Mouse (Mus musculus): ENCODE data around the gene Fth1. TPM values are rescaled to one million over a fixed set of nuclear protein-coding genes. Genes with fewer than 3 reads are reported as not detected.
A peak's percentile ranks its signal among the peaks of the same experiment; 100 is the strongest.

Fth1 gene
- polyA plus RNA-seq, 1 experiment from 2014 or later, result 1,616 TPM

DNA sequence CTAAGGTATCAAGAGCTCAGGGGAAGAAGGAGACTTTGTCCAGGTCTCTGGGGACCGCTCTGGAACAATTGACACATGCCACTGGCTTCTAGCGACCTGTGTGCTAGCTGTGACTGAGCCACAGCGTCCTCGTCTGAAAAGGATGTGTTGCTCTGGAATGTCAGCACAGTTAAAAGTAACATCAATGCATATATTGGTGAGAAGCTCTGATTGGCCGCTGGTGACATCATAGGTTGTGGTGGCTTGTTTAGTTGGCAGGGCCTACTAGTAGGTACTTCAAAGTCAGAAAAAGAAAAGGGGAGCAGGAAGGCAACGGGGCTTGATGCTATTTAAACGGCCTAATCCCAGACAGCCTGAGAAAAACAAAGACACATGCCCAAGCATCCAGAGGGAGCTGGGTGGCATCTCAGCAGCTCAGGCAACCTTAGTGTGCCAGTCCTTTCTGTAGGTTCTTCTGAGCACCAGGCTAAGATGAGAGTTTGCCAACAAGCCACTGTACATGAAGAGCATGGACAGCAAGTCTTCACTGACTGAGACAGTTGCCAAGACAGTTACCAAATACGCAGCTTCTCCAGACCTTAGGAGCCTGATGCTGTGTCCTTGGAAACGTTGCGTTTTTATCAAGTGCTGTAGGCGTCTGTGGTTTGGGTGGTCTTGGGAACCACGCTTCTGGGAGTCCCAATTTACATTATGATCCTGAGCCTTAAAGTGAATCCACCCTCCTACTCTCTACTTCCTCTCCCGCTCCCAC lies 18.5 kb downstream of the Fth1 start:
- Histone ChIP-seq H3K4me2 (no peak overlapping the region), H3K9ac (no peak overlapping the region), H3K9me3 (no peaks in the 10 kb centered on the region), H3K27me3 (no peaks in the 10 kb centered on the region), H3K4me1 (replicated peaks) (no peaks in the 10 kb centered on the region), H3K36me3 (no peaks in the 10 kb centered on the region), H3K4me3 (no peak overlapping the region), H3K27ac (replicated peaks) (no peak overlapping the region)
- whole genome bisulfite sequencing, result 71% methylated on average over 13 of the region's 13 CpGs
- no peak for ATAC-seq (ENCODE audit: low read depth)

DNA sequence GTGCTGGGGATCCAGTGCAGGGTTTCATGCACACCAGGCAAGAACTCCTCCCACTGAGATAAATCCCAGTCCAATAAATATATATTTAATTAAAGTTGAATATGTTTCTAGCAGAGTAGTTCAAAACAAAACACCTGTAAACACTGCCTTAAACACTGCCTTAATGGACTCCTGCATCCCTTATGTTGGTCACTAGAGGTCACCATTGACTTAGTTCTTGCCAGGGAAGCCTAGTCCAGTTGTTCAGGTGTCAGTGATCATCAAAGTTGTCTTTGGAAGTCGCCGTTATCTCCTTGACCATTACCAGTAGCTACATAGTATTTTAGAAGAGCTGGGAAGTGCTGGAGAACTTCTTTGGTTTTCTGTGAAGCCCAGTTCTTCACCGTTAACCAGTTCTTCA lies 19.9 kb downstream of the Fth1 start:
- no peaks in the 10 kb centered on the region for H3K36me3 ChIP-seq
- no peak overlapping the region for H3K27ac ChIP-seq (replicated peaks)
- H3K27me3 ChIP-seq, result no peaks in the 10 kb centered on the region
- no peak overlapping the region for H3K9ac ChIP-seq
- H3K9me3 ChIP-seq, result no peaks in the 10 kb centered on the region
- 25% methylated on average over 3 of the region's 3 CpGs for WGBS
- ATAC-seq (ENCODE audit: low read depth), result 0 out of 2 replicates have a peak, but pooled peaks have one; percentile 47
- H3K4me3 ChIP-seq, result no peak overlapping the region
- H3K4me2 ChIP-seq, result no peak overlapping the region
- no peaks in the 10 kb centered on the region for H3K4me1 ChIP-seq (replicated peaks)

DNA sequence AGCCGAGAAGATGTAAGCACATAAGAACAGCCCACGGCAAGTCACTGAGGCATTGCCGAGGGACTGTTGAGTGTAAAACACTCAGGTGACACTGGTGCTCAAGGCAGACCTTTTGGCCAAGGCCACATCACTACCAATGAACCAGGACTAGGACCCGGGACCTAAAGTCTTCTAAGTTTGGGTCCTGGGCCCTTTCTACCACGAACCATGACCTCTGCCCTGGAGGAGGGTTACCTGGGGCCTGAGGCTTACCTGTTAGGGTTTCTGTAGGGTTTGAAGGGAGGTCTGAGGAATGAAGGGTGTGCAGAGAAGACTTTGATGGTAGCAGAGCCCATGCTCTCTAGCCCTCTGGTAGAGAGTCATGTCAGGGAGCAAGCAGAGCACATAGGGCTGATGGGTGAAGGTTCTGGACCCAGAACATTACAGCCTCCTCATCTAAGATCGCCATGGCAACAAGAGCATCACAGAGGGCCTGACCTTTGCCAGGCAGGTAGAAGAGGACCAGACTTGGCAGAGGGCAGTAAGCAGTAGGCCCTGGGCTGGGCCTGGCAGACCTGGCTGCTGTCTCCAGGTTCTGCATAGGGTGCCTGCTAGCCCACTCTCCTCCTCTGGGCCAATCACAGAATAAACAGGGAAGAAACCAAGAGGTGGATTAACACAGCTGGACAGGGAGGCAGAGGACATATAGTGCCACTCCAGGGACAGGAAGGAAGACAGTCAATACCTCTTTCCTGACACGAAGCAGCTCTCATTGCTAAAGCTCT lies 21.0 kb downstream of the Fth1 start, which contains the start of the genes Best1 and Rab3il1:
Gene Best1, minus strand, starts transcription at position 428 of the 764 bp plus-strand sequence.
Gene Rab3il1, plus strand, starts transcription at position 464 of the 764 bp plus-strand sequence.
- H3K4me3 ChIP-seq, result no peak within 1 kb of the TSS
- H3K9ac ChIP-seq, result no peak within 1 kb of the TSS
- H3K36me3 ChIP-seq, result no peaks in the 10 kb centered on the region

DNA sequence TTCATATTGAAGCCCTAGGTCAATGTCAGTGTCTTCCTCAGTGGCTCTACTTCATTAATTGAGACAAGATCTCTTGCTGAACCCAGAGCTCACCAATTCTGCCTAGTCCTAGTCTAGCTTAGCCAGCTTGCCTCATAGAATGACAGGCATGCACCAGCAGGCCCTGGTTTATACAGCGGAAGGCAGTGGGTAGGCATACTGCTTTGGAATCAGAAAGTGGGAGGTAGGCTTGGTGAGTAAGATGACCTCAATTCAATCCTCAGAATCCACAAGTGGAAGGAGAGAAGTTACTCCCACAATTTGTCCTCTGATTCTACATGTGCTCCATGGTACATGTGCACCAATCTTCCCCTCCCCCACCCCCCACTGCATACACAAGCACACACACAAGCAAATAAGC lies 23.3 kb downstream of the Fth1 start:
- WGBS, result 100% methylated on average over 1 of the region's 1 CpGs
- no peak for ATAC-seq (ENCODE audit: low read depth)
- Histone ChIP-seq H3K9me3 (no peaks in the 10 kb centered on the region), H3K4me3 (no peak overlapping the region), H3K4me2 (no peak overlapping the region), H3K4me1 (replicated peaks) (no peaks in the 10 kb centered on the region), H3K27me3 (no peaks in the 10 kb centered on the region), H3K27ac (replicated peaks) (no peak overlapping the region), H3K36me3 (no peaks in the 10 kb centered on the region), H3K9ac (no peak overlapping the region)

More for the DNA sequence above, 21.0 kb downstream of the Fth1 start, which contains the start of the genes Best1 and Rab3il1:
- Histone ChIP-seq H3K27me3 (no peaks in the 10 kb centered on the region), H3K27ac (replicated peaks) (no peak within 1 kb of the TSS), H3K4me1 (replicated peaks) (no peaks in the 10 kb centered on the region), H3K9me3 (no peaks in the 10 kb centered on the region), H3K4me2 (no peak within 1 kb of the TSS)
- 83% methylated on average over 7 of the region's 7 CpGs for WGBS
- no peak for ATAC-seq (ENCODE audit: low read depth)

DNA sequence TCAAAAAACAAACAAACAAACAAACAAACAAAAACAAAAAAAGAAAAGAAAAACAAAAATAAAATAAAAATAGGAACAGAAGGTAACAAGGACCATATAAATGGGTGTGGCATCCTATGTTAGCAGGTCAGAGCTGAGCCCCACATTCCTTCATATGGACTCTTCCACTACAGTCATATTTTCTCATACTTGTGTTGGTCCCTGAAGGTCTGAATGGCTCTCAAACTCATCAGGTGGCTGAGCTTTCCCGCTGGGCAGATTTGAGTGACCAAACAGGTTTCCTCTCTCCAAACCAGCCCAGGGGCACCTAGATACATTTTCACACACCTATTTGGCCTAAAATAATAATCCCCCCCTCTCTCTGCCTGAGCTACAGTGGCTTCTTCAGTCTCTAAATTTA lies 31.0 kb downstream of the Fth1 start:
- Histone ChIP-seq H3K4me1 (replicated peaks) (no peaks in the 10 kb centered on the region), H3K4me2 (no peak overlapping the region), H3K27ac (replicated peaks) (no peak overlapping the region), H3K36me3 (no peaks in the 10 kb centered on the region), H3K9ac (no peak overlapping the region), H3K27me3 (no peaks in the 10 kb centered on the region), H3K9me3 (no peaks in the 10 kb centered on the region), H3K4me3 (no peak overlapping the region)
- WGBS, result 81% methylated on average over 1 of the region's 1 CpGs
- ATAC-seq (ENCODE audit: low read depth), result no peak

DNA sequence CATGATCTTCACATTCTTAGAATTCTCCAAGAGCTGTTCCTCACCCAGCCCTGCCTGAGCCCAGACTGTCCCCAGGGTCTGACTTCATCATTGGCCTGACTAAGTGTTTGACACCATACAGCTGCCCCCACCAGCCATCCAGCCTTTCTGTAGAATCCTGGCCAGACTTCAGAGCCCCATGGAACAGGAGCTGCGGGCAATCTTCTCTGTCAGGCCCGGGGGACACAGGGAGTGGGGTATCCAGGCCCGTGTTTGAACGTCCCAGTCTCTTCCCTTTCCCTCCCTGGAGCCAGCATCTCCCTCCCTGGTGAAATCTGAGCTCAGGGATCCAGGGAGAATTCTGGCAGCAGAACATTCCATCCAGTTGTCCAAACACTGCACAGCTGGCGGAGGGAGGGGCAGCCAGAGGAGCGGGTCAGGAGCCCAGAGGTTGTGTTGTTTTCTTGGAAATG lies 32.5 kb downstream of the Fth1 start:
- Histone ChIP-seq H3K9me3 (no peaks in the 10 kb centered on the region), H3K4me3 (no peak overlapping the region), H3K27me3 (no peaks in the 10 kb centered on the region), H3K36me3 (no peaks in the 10 kb centered on the region), H3K4me1 (replicated peaks) (peaks cover 5% of the 10 kb centered on the region), H3K27ac (replicated peaks) (peak overlapping the region; percentile 56), H3K4me2 (no peak overlapping the region), H3K9ac (no peak overlapping the region; the same call in 1 of the 2 replicates)
- ATAC-seq (ENCODE audit: low read depth), result no peak
- WGBS, result 44% methylated on average over 6 of the region's 6 CpGs

DNA sequence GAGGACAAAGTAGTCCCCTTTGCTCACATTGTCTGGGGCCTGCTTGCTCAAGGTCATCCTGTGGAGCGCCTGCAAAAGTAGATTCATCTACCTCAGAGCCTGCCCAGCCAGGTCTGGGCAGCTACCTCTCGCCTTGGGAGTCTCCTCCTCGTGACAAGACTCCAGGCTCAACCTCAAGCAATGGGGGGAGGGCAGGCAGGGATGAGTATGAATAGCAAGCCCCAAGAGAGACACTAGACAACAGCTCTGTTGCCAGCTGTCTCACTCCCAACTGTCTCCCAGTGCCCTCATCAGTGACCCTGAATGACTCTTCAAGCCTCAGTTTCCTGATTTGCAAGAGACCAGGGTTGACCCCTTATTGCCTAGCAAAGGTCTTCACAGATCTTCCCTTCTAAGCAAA lies 33.0 kb downstream of the Fth1 start:
- Histone ChIP-seq H3K36me3 (no peaks in the 10 kb centered on the region), H3K27ac (replicated peaks) (peak overlapping the region; percentile 56), H3K9ac (no peak overlapping the region), H3K9me3 (no peaks in the 10 kb centered on the region), H3K4me2 (no peak overlapping the region), H3K4me3 (no peak overlapping the region), H3K27me3 (no peaks in the 10 kb centered on the region), H3K4me1 (replicated peaks) (peaks cover 6% of the 10 kb centered on the region)
- no peak for ATAC-seq (ENCODE audit: low read depth)
- WGBS, result 60% methylated on average over 3 of the region's 3 CpGs

DNA sequence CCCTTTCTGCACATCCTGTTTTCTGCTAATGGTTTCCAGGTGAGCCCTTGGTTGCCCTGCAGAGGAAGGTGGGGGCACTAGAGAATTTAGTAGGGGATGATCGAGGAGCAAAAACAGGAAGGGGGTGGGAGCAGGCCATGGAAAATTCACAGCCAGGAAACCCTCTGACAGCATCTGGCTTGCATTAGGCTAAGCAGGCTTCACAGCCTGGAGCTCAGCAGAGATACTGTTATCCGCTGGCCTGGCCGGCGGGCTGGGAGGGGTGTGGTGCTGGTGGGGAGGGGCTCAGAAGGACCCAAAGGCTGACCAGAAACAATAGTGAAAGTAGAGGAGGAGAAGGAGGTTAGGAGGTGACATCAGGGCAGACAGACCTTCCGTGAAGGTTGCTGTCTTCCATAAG lies 33.5 kb downstream of the Fth1 start:
- 0 out of 2 replicates have a peak, but pooled peaks cover 1% of the 10 kb centered on the region for H3K27me3 ChIP-seq
- H3K27ac ChIP-seq (replicated peaks), result peak overlapping the region; percentile 56
- peaks cover 12% of the 10 kb centered on the region for H3K4me1 ChIP-seq (replicated peaks)
- WGBS, result 71% methylated on average over 5 of the region's 5 CpGs
- H3K4me3 ChIP-seq, result no peak overlapping the region
- H3K4me2 ChIP-seq, result no peak overlapping the region
- H3K9me3 ChIP-seq, result no peaks in the 10 kb centered on the region
- H3K36me3 ChIP-seq, result no peaks in the 10 kb centered on the region
- no peak for ATAC-seq (ENCODE audit: low read depth)
- H3K9ac ChIP-seq, result no peak overlapping the region

DNA sequence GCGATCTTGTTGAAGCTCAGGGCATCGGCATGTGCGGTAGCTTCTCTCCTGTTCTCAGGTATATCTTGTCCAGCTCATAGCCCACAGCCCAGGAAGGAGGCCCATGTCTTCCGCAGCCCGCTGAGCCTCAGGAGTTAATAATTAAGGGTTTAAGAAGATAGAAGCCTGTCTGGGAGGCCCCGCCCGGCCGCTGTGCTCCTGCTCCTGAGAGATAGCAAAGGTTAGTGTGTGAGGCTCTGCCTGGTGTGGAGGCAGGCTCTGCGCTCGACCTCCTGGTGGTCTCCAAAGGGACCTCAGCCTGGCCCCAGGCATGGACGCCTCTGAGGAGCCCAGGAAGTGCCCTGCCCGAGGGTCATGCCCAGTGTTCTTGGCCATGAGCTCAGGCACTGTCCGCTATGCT lies 34.4 kb downstream of the Fth1 start:
- Histone ChIP-seq H3K4me2 (no peak overlapping the region), H3K9ac (no peak overlapping the region), H3K36me3 (no peaks in the 10 kb centered on the region), H3K4me1 (replicated peaks) (peaks cover 20% of the 10 kb centered on the region), H3K27me3 (0 out of 2 replicates have a peak, but pooled peaks cover 7% of the 10 kb centered on the region), H3K4me3 (no peak overlapping the region), H3K9me3 (no peaks in the 10 kb centered on the region), H3K27ac (replicated peaks) (no peak overlapping the region)
- ATAC-seq (ENCODE audit: low read depth), result no peak
- WGBS, result 82% methylated on average over 13 of the region's 13 CpGs

DNA sequence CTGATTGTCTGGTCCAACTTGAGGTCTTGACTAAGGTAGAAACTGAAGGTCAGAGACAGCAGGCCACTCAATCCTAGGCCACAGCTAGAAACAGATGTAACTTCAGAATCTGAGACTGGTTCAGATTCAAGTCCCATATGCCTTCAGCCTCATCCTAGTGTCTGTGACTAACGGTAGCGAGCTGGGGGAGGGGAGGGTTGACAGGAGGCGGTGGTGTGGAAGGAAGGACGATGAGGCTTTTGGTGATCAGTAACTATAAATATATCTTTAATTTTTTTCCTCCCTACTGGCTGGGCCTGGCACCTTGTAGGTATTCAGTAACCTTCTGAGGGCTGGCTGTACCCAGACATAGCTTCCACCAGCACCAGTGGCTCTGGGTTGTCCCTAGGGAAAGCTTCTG lies 35.0 kb downstream of the Fth1 start:
- H3K4me2 ChIP-seq, result no peak overlapping the region
- H3K27ac ChIP-seq (replicated peaks), result no peak overlapping the region
- H3K36me3 ChIP-seq, result no peaks in the 10 kb centered on the region
- H3K27me3 ChIP-seq, result 0 out of 2 replicates have a peak, but pooled peaks cover 7% of the 10 kb centered on the region
- H3K4me1 ChIP-seq (replicated peaks), result peaks cover 20% of the 10 kb centered on the region
- no peak overlapping the region for H3K9ac ChIP-seq
- ATAC-seq (ENCODE audit: low read depth), result no peak
- 78% methylated on average over 4 of the region's 4 CpGs for WGBS
- no peaks in the 10 kb centered on the region for H3K9me3 ChIP-seq
- no peak overlapping the region for H3K4me3 ChIP-seq

DNA sequence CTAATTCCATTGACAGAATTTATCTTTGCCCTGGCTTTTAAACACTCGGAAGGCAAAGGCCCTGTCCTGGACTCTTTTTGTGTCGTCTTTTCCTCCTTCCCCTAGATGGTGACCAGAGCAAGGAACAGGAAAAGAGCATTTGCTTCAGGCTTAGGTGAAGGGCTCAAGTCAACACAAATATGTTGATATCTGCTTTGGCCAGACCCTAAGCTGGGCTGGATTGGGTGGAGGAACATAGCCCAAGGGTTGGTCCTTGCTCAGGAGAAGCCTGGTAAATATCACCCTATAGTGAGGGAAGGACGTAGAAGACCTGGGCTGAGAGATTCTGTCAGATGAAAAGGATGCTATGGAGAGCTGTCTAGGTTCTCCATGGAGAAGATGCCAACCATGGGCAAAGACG lies 35.8 kb downstream of the Fth1 start:
- WGBS, result 88% methylated on average over 4 of the region's 4 CpGs
- H3K27ac ChIP-seq (replicated peaks), result no peak overlapping the region
- H3K4me3 ChIP-seq, result no peak overlapping the region
- no peaks in the 10 kb centered on the region for H3K9me3 ChIP-seq
- H3K36me3 ChIP-seq, result no peaks in the 10 kb centered on the region
- no peak overlapping the region for H3K9ac ChIP-seq
- H3K27me3 ChIP-seq, result 0 out of 2 replicates have a peak, but pooled peaks cover 7% of the 10 kb centered on the region
- H3K4me2 ChIP-seq, result no peak overlapping the region
- no peak for ATAC-seq (ENCODE audit: low read depth)
- H3K4me1 ChIP-seq (replicated peaks), result peaks cover 20% of the 10 kb centered on the region

All from neural tube, embryonic 13.5 days (tissue).